Mouse (Mus musculus): ENCODE results near the gene Jag2. TPM values are rescaled to one million over a fixed set of nuclear protein-coding genes. Genes with fewer than 3 reads are reported as not detected.

Jag2 gene
- polyA plus RNA-seq, 1 experiment from 2014 or later, result 3.2 TPM

- 60% methylated on average over 8 of the region's 9 CpGs for WGBS
- H3K4me3 ChIP-seq (ENCODE audit: low read depth, low read length), result no peak overlapping the region
- no peak overlapping the region for H3K9ac ChIP-seq (ENCODE audit: low read length)
Observed at GRCm38 (mm10) chr12:112940710-112941109, 11.1 kb upstream of the Jag2 start.

DNA sequence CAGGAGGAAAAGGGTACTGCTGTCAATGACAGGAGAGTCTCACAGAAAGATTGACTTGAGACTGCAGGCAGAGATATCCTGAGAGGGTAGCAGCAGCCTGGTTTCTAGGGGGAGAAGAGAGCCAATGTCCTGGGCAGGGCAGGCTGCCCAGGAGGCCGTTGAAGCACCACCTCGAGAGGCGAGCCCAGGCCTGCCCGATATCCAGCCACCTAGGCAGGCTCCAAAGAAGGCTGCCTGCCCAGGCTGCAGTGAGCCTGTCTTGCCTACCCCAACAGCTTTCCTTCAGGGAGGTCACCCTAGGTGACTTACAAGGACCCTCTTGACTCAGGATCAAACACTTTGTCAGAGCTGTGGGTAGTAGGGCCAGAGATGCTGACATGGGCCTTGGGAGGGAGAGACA, 10.7 kb upstream of the Jag2 start:
- ATAC-seq (ENCODE audit: low FRiP score, low TSS enrichment) (no peak), DNase-seq (ENCODE audit: low spot score) (no peak)
- Histone ChIP-seq H3K27me3 (ENCODE audit: control insufficient read depth, insufficient read depth, low read length) (no peaks in the 10 kb centered on the region), H3K27ac (replicated peaks) (no peak overlapping the region), H3K9ac (ENCODE audit: low read length) (no peak overlapping the region), H3K4me2 (replicated peaks; ENCODE audit: low read depth) (no peak overlapping the region; the same call in 1 of the 2 replicates), H3K4me3 (ENCODE audit: low read depth, low read length) (no peak overlapping the region), H3K36me3 (ENCODE audit: control insufficient read depth, insufficient read depth, low read length) (no peaks in the 10 kb centered on the region), H3K4me1 (replicated peaks; ENCODE audit: control insufficient read depth, insufficient read depth) (0 out of 2 replicates have a peak, but pooled peaks cover 2% of the 10 kb centered on the region), H3K9me3 (ENCODE audit: control insufficient read depth, low read length) (no peaks in the 10 kb centered on the region)
- 83% methylated on average over 4 of the region's 4 CpGs for WGBS
- TF ChIP-seq CTCF (IDR thresholded peaks at IDR 0.05; ENCODE audit: low read depth), result no peak
- no peak for TF ChIP-seq EP300 (optimal IDR thresholded peaks at IDR 0.05)

More at GRCm38 (mm10) chr12:112940710-112941109, 11.1 kb upstream of the Jag2 start:
- Histone ChIP-seq H3K27me3 (ENCODE audit: control insufficient read depth, insufficient read depth, low read length) (no peaks in the 10 kb centered on the region), H3K9me3 (ENCODE audit: control insufficient read depth, low read length) (no peaks in the 10 kb centered on the region), H3K36me3 (ENCODE audit: control insufficient read depth, insufficient read depth, low read length) (no peaks in the 10 kb centered on the region), H3K4me1 (replicated peaks; ENCODE audit: control insufficient read depth, insufficient read depth) (0 out of 2 replicates have a peak, but pooled peaks cover 2% of the 10 kb centered on the region), H3K27ac (replicated peaks) (no peak overlapping the region), H3K4me2 (replicated peaks; ENCODE audit: low read depth) (no peak overlapping the region)
- no peak for DNase-seq (ENCODE audit: low spot score)
- TF ChIP-seq CTCF (IDR thresholded peaks at IDR 0.05; ENCODE audit: low read depth) (no peak), EP300 (optimal IDR thresholded peaks at IDR 0.05) (no peak)
- ATAC-seq (ENCODE audit: low FRiP score, low TSS enrichment), result no peak

- Histone ChIP-seq H3K36me3 (ENCODE audit: control insufficient read depth, insufficient read depth, low read length) (no peaks in the 10 kb centered on the region), H3K9ac (ENCODE audit: low read length) (no peak overlapping the region), H3K9me3 (ENCODE audit: control insufficient read depth, low read length) (no peaks in the 10 kb centered on the region), H3K4me3 (ENCODE audit: low read depth, low read length) (no peak overlapping the region), H3K4me1 (replicated peaks; ENCODE audit: control insufficient read depth, insufficient read depth) (0 out of 2 replicates have a peak, but pooled peaks cover 2% of the 10 kb centered on the region), H3K4me2 (replicated peaks; ENCODE audit: low read depth) (no peak overlapping the region), H3K27ac (replicated peaks) (no peak overlapping the region), H3K27me3 (ENCODE audit: control insufficient read depth, insufficient read depth, low read length) (no peaks in the 10 kb centered on the region)
- TF ChIP-seq CTCF (IDR thresholded peaks at IDR 0.05; ENCODE audit: low read depth) (peak; percentile 69), EP300 (optimal IDR thresholded peaks at IDR 0.05) (no peak)
- WGBS, result 58% methylated on average over 10 of the region's 10 CpGs
- ATAC-seq (ENCODE audit: low FRiP score, low TSS enrichment) (no peak), DNase-seq (ENCODE audit: low spot score) (no peak)
Observed at GRCm38 (mm10) chr12:112938873-112939565, 9.4 kb upstream of the Jag2 start.

- no peak for ATAC-seq (ENCODE audit: low FRiP score, low TSS enrichment)
- Histone ChIP-seq H3K27me3 (ENCODE audit: control insufficient read depth, insufficient read depth, low read length) (no peaks in the 10 kb centered on the region), H3K4me2 (replicated peaks; ENCODE audit: low read depth) (no peak overlapping the region), H3K27ac (replicated peaks) (no peak overlapping the region), H3K9me3 (ENCODE audit: control insufficient read depth, low read length) (no peaks in the 10 kb centered on the region), H3K36me3 (ENCODE audit: control insufficient read depth, insufficient read depth, low read length) (no peaks in the 10 kb centered on the region), H3K4me1 (replicated peaks; ENCODE audit: control insufficient read depth, insufficient read depth) (0 out of 2 replicates have a peak, but pooled peaks cover 2% of the 10 kb centered on the region), H3K4me3 (ENCODE audit: low read depth, low read length) (no peak overlapping the region), H3K9ac (ENCODE audit: low read length) (no peak overlapping the region)
- 81% methylated on average over 10 of the region's 10 CpGs for WGBS
- TF ChIP-seq CTCF (IDR thresholded peaks at IDR 0.05; ENCODE audit: low read depth) (no peak), EP300 (optimal IDR thresholded peaks at IDR 0.05) (no peak)
- DNase-seq (ENCODE audit: low spot score), result no peak
Observed at GRCm38 (mm10) chr12:112938366-112938765, 8.8 kb upstream of the Jag2 start.

DNA sequence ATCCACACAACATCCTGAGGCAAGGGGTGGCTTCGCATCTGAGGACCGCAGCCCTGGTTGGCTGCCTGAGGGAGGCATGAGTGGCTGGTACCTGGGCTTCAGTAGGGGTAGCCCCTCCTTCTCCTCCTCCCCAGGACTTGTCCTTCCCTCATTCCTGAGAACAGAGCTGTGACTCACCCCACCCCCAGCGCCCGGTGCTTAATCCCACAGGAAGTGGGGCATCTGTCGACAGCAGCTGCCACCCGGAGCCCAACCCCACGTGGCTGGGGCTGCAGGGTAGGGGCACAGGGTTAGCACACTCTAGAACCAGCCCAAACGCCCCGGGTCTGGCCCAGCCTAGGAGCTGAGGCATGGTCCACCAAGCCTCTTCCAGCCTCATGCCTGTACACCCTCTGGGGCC, 8.3 kb upstream of the Jag2 start:
- Histone ChIP-seq H3K4me3 (ENCODE audit: low read depth, low read length) (no peak overlapping the region), H3K4me2 (replicated peaks; ENCODE audit: low read depth) (no peak overlapping the region), H3K4me1 (replicated peaks; ENCODE audit: control insufficient read depth, insufficient read depth) (0 out of 2 replicates have a peak, but pooled peaks cover 2% of the 10 kb centered on the region), H3K9ac (ENCODE audit: low read length) (no peak overlapping the region), H3K9me3 (ENCODE audit: control insufficient read depth, low read length) (no peaks in the 10 kb centered on the region), H3K36me3 (ENCODE audit: control insufficient read depth, insufficient read depth, low read length) (no peaks in the 10 kb centered on the region), H3K27me3 (ENCODE audit: control insufficient read depth, insufficient read depth, low read length) (no peaks in the 10 kb centered on the region), H3K27ac (replicated peaks) (no peak overlapping the region)
- TF ChIP-seq EP300 (optimal IDR thresholded peaks at IDR 0.05), result no peak
- no peak for TF ChIP-seq CTCF (IDR thresholded peaks at IDR 0.05; ENCODE audit: low read depth)
- DNase-seq (ENCODE audit: low spot score), result no peak
- ATAC-seq (ENCODE audit: low FRiP score, low TSS enrichment), result 0 out of 2 replicates have a peak, but pooled peaks have one; percentile 4
- WGBS, result 41% methylated on average over 9 of the region's 9 CpGs

- 31% methylated on average over 7 of the region's 7 CpGs for WGBS
- Histone ChIP-seq H3K4me2 (replicated peaks; ENCODE audit: low read depth) (no peak overlapping the region), H3K9ac (ENCODE audit: low read length) (no peak overlapping the region), H3K27ac (replicated peaks) (no peak overlapping the region), H3K27me3 (ENCODE audit: control insufficient read depth, insufficient read depth, low read length) (no peaks in the 10 kb centered on the region), H3K9me3 (ENCODE audit: control insufficient read depth, low read length) (no peaks in the 10 kb centered on the region), H3K36me3 (ENCODE audit: control insufficient read depth, insufficient read depth, low read length) (no peaks in the 10 kb centered on the region), H3K4me1 (replicated peaks; ENCODE audit: control insufficient read depth, insufficient read depth) (peaks cover 4% of the 10 kb centered on the region; the same call in 1 of the 2 replicates), H3K4me3 (ENCODE audit: low read depth, low read length) (no peak overlapping the region)
- DNase-seq (ENCODE audit: low spot score) (no peak), ATAC-seq (ENCODE audit: low FRiP score, low TSS enrichment) (no peak)
- TF ChIP-seq CTCF (IDR thresholded peaks at IDR 0.05; ENCODE audit: low read depth), result no peak
- no peak for TF ChIP-seq EP300 (optimal IDR thresholded peaks at IDR 0.05)
Observed at GRCm38 (mm10) chr12:112932647-112933046, 3.1 kb upstream of the Jag2 start.
